Mouse (Mus musculus): ENCODE data around the gene Mybpc2.

GRCm38 (mm10) chr7:44498922-44499321 lies 25.5 kb downstream of the Mybpc2 start:
- no peak for TF ChIP-seq POLR2A (IDR thresholded peaks at IDR 0.05; ENCODE audit: insufficient read depth, low read depth, low read length)
- TF ChIP-seq CTCF (IDR thresholded peaks at IDR 0.05; ENCODE audit: insufficient read depth, low read depth, low read length): no peak

All from olfactory bulb, adult 2 months (tissue).